Mouse (Mus musculus): ENCODE results near the gene Obscn. TPM values are rescaled to one million over a fixed set of nuclear protein-coding genes. Genes with fewer than 3 reads are reported as not detected.
A peak's percentile ranks its signal among the peaks of the same experiment; 100 is the strongest.

The Obscn gene
- polyA plus RNA-seq, 1 experiment, result 6.2 TPM

DNA sequence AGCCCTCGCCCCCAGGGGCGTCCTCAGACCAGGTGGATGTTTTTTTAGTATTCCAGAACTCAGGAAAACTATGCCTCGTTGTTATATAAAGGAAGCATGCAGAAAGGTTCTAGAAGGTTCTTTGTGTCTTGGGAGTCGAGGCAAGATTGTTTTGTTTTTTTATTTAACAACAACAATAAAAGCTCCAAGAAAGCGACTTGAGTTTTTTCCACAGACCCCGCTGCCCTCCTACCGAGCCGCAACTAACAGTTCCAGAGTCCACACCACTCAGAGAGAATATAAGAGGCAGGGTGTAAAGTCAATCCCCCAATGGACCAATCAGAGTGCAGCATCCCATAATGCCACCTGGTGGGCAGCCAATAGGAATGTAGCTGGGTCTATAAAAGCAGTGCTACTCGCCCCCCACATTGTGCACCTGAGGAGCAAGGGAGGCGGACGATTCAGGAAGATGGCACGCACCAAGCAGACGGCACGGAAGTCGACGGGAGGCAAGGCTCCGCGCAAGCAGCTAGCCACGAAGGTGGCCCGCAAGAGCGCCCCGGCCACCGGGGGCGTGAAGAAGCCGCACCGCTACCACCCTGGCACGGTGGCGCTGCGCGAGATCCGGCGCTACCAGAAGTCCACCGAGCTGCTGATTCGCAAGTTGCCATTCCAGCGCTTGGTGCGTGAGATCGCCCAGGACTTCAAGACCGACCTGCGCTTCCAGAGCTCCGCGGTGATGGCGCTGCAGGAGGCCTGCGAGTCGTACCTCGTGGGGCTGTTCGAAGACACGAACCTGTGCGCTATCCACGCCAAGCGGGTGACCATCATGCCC is 174.6 kb downstream of the Obscn start:
- H3K4me1 ChIP-seq (ENCODE audit: control insufficient read depth, insufficient read depth, low read length), result 0 out of 2 replicates have a peak, but pooled peaks cover 2% of the 10 kb centered on the region
- 66% methylated on average over 50 of the region's 50 CpGs for WGBS
- no peak overlapping the region for H3K27ac ChIP-seq (ENCODE audit: insufficient read depth, low read depth, low read length)
- no peaks in the 10 kb centered on the region for H3K36me3 ChIP-seq (ENCODE audit: control insufficient read depth, insufficient read depth, low read length)
- TF ChIP-seq CTCF (conservative IDR thresholded peaks at IDR 0.05; ENCODE audit: insufficient read depth, insufficient read length, low read depth, low read length), result no peak
- no peak for TF ChIP-seq POLR2A (IDR thresholded peaks at IDR 0.05; ENCODE audit: low read depth, low read length)
- no peaks in the 10 kb centered on the region for H3K27me3 ChIP-seq (replicated peaks; ENCODE audit: control insufficient read depth, insufficient read depth, low read length)
- no peak for DNase-seq
- no peak overlapping the region for H3K4me3 ChIP-seq (ENCODE audit: insufficient read depth, low read depth, low read length)

DNA sequence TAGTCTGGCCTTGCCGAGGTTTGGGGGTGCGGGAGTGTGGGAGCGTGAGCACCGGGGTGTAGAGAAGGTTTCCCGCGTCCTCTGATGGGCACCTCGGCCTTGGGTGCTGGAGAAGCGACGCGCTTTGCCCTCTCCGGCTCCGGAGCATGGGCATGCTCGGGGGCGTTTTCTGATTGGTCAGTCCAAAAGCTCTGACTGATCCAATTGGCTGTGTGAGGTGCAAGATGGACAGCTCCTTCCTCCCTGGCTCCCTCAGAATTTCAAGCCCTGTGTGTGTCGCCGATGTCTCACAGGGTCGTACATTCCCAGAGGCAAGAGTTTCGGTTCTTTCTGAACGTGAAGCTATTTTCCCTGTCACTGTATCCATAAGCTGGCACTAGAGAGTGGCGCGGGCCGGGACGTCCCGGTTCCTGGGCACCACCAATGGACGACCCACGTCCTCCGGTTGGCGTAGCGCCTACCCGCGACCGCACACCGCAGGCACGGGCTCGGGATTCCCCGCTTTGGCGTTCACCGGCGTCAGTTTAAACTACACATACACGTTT is 176.2 kb downstream of the Obscn start:
- H3K4me3 ChIP-seq (ENCODE audit: insufficient read depth, low read depth, low read length), result peak overlapping the region; percentile 56
- under 1% methylated on average over 40 of the region's 40 CpGs for WGBS
- peaks cover 7% of the 10 kb centered on the region; the same call in 1 of the 2 replicates for H3K4me1 ChIP-seq (ENCODE audit: control insufficient read depth, insufficient read depth, low read length)
- no peaks in the 10 kb centered on the region for H3K27me3 ChIP-seq (replicated peaks; ENCODE audit: control insufficient read depth, insufficient read depth, low read length)
- H3K27ac ChIP-seq (ENCODE audit: insufficient read depth, low read depth, low read length), result no peak overlapping the region
- peak; percentile 94 for DNase-seq
- no peaks in the 10 kb centered on the region for H3K36me3 ChIP-seq (ENCODE audit: control insufficient read depth, insufficient read depth, low read length)
- peak; percentile 31; the same call in 1 of the 2 replicates for TF ChIP-seq CTCF (conservative IDR thresholded peaks at IDR 0.05; ENCODE audit: insufficient read depth, insufficient read length, low read depth, low read length)
- no peak for TF ChIP-seq POLR2A (IDR thresholded peaks at IDR 0.05; ENCODE audit: low read depth, low read length)

GRCm38 (mm10) chr11:58959186-58959825 is 176.9 kb downstream of the Obscn start:
- TF ChIP-seq CTCF (conservative IDR thresholded peaks at IDR 0.05; ENCODE audit: insufficient read depth, insufficient read length, low read depth, low read length), result no peak
- TF ChIP-seq POLR2A (IDR thresholded peaks at IDR 0.05; ENCODE audit: low read depth, low read length), result no peak
- Histone ChIP-seq H3K4me1 (ENCODE audit: control insufficient read depth, insufficient read depth, low read length) (peaks cover 7% of the 10 kb centered on the region; the same call in 1 of the 2 replicates), H3K27ac (ENCODE audit: insufficient read depth, low read depth, low read length) (no peak overlapping the region), H3K27me3 (replicated peaks; ENCODE audit: control insufficient read depth, insufficient read depth, low read length) (no peaks in the 10 kb centered on the region), H3K36me3 (ENCODE audit: control insufficient read depth, insufficient read depth, low read length) (no peaks in the 10 kb centered on the region), H3K4me3 (ENCODE audit: insufficient read depth, low read depth, low read length) (no peak overlapping the region)
- DNase-seq, result no peak
- 27% methylated on average over 15 of the region's 15 CpGs for WGBS

- WGBS, result 90% methylated on average over 6 of the region's 6 CpGs
- Histone ChIP-seq H3K4me3 (ENCODE audit: insufficient read depth, low read depth, low read length) (no peak overlapping the region), H3K27me3 (replicated peaks; ENCODE audit: control insufficient read depth, insufficient read depth, low read length) (no peaks in the 10 kb centered on the region), H3K4me1 (ENCODE audit: control insufficient read depth, insufficient read depth, low read length) (peaks cover 9% of the 10 kb centered on the region; the same call in 1 of the 2 replicates), H3K36me3 (ENCODE audit: control insufficient read depth, insufficient read depth, low read length) (no peaks in the 10 kb centered on the region), H3K27ac (ENCODE audit: insufficient read depth, low read depth, low read length) (no peak overlapping the region)
- DNase-seq, result no peak
- TF ChIP-seq CTCF (conservative IDR thresholded peaks at IDR 0.05; ENCODE audit: insufficient read depth, insufficient read length, low read depth, low read length), result no peak
- TF ChIP-seq POLR2A (IDR thresholded peaks at IDR 0.05; ENCODE audit: low read depth, low read length), result no peak
Measured at GRCm38 (mm10) chr11:58958536-58958935, 177.7 kb downstream of the Obscn start.

DNA sequence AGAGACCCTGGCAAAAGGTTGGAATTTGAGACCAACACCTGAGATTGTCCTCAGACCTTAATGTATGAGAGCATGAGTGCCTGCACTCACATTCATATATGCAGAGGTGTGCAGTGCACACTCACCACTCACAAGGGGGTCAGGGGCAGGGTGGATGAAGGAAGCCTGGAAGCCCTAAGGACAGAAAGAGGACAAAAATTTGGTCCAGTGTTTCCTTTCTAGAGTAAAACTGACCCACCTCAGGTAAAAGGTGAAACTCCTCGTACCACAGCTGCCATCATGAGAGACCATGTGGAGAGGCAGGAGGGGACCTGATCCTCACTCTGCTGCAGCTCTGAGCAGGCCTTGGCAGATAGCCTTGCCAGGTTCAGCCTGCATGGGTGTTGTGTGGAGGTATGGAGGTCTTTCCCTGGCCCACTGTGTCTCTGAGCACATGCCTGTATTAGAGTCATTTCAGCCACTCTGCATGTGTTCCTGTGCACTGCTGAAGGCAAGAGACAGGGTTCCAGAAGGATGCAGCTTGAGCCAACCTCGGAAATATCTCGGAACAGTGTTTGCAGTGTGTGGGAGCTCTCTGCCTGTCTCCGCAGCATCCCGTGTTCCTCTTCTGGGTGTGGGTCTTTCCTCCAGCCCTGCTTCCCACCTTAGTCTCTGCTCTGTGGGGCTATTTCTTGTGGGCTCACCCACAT is 178.8 kb downstream of the Obscn start:
- peaks cover 9% of the 10 kb centered on the region; the same call in 1 of the 2 replicates for H3K4me1 ChIP-seq (ENCODE audit: control insufficient read depth, insufficient read depth, low read length)
- H3K27me3 ChIP-seq (replicated peaks; ENCODE audit: control insufficient read depth, insufficient read depth, low read length), result no peaks in the 10 kb centered on the region
- no peak for DNase-seq
- WGBS, result 80% methylated on average over 5 of the region's 5 CpGs
- TF ChIP-seq POLR2A (IDR thresholded peaks at IDR 0.05; ENCODE audit: low read depth, low read length), result no peak
- TF ChIP-seq CTCF (conservative IDR thresholded peaks at IDR 0.05; ENCODE audit: insufficient read depth, insufficient read length, low read depth, low read length), result no peak
- no peak overlapping the region for H3K4me3 ChIP-seq (ENCODE audit: insufficient read depth, low read depth, low read length)
- H3K27ac ChIP-seq (ENCODE audit: insufficient read depth, low read depth, low read length), result no peak overlapping the region
- no peaks in the 10 kb centered on the region for H3K36me3 ChIP-seq (ENCODE audit: control insufficient read depth, insufficient read depth, low read length)

- Histone ChIP-seq H3K4me3 (ENCODE audit: insufficient read depth, low read depth, low read length) (peak overlapping the region; percentile 81; the same call in 1 of the 2 replicates), H3K4me1 (ENCODE audit: control insufficient read depth, insufficient read depth, low read length) (peaks cover 9% of the 10 kb centered on the region; the same call in 1 of the 2 replicates), H3K27me3 (replicated peaks; ENCODE audit: control insufficient read depth, insufficient read depth, low read length) (no peaks in the 10 kb centered on the region), H3K36me3 (ENCODE audit: control insufficient read depth, insufficient read depth, low read length) (no peaks in the 10 kb centered on the region), H3K27ac (ENCODE audit: insufficient read depth, low read depth, low read length) (peak overlapping the region; percentile 3; the same call in 1 of the 2 replicates)
- TF ChIP-seq CTCF (conservative IDR thresholded peaks at IDR 0.05; ENCODE audit: insufficient read depth, insufficient read length, low read depth, low read length) (no peak), POLR2A (IDR thresholded peaks at IDR 0.05; ENCODE audit: low read depth, low read length) (no peak)
- no peak for DNase-seq
- 11% methylated on average over 8 of the region's 8 CpGs for WGBS
Measured at GRCm38 (mm10) chr11:58955868-58956257, 180.3 kb downstream of the Obscn start.
